Mouse (Mus musculus) mouse trophoblast stem cell (cell line): ENCODE measurements around the gene Eva1c.

ENCODE experiments used
- in situ Hi-C, 2 experiments: fragments of 300-500 bp; cut with MseI, MboI; formaldehyde crosslinking; loops; 2 replicates in 1 of 2; 3 replicates in 1 of 2; pipeline ENCODE4 v1.15.1; 2025

Gene Eva1c

GRCm38 (mm10) chr16:90823986-90824385, 2.5 kb upstream of the Eva1c start:
- in situ Hi-C loops: loop anchor here in 1 of 2 experiments (10.0 kb wide), 1 partner anchor 101 kb away; no protein-coding TSS in a partner anchor

GRCm38 (mm10) chr16:90826041-90826440, 478 bp upstream of the Eva1c start:
- in situ Hi-C loops: loop anchor here in 1 of 2 experiments (10.0 kb wide), 1 partner anchor 99 kb away; no protein-coding TSS in a partner anchor

GRCm38 (mm10) chr16:90827498-90827897, 979 bp downstream of the Eva1c start:
- in situ Hi-C loops: loop anchor here in 1 of 2 experiments (10.0 kb wide), 1 partner anchor 97 kb away; no protein-coding TSS in a partner anchor

GRCm38 (mm10) chr16:90829136-90829535, 2.6 kb downstream of the Eva1c start:
- in situ Hi-C loops: loop anchor here in 1 of 2 experiments (10.0 kb wide), 1 partner anchor 96 kb away; no protein-coding TSS in a partner anchor

- in situ Hi-C loops: loop anchor here (5.0 to 10.0 kb wide), 2 partner anchors 92 to 95 kb away; no protein-coding TSS in a partner anchor
Observed at GRCm38 (mm10) chr16:90829894-90830685, 3.6 kb downstream of the Eva1c start.

- in situ Hi-C loops: loop anchor here in 1 of 2 experiments (5.0 kb wide), 1 partner anchor 91 kb away; no protein-coding TSS in a partner anchor
Observed at GRCm38 (mm10) chr16:90830686-90831439, 4.3 kb downstream of the Eva1c start.

- in situ Hi-C loops: loop anchor here in 1 of 2 experiments (5.0 kb wide), 1 partner anchor 91 kb away; no protein-coding TSS in a partner anchor
Observed at GRCm38 (mm10) chr16:90831676-90832075, 5.2 kb downstream of the Eva1c start.

- in situ Hi-C loops: loop anchor here in 1 of 2 experiments (5.0 kb wide), 1 partner anchor 90 kb away; no protein-coding TSS in a partner anchor
Observed at GRCm38 (mm10) chr16:90832495-90832894, 6.0 kb downstream of the Eva1c start.

- in situ Hi-C loops: loop anchor here in 1 of 2 experiments (5.0 kb wide), 1 partner anchor 89 kb away; no protein-coding TSS in a partner anchor
Observed at GRCm38 (mm10) chr16:90833041-90833791, 6.7 kb downstream of the Eva1c start.

GRCm38 (mm10) chr16:90837431-90837830, 10.9 kb downstream of the Eva1c start:
- in situ Hi-C loops: no loop called here

- in situ Hi-C loops: no loop called here
Observed at GRCm38 (mm10) chr16:90842164-90842563, 15.6 kb downstream of the Eva1c start.

GRCm38 (mm10) chr16:90845038-90845437, 18.5 kb downstream of the Eva1c start:
- in situ Hi-C loops: no loop called here

- in situ Hi-C loops: no loop called here
Observed at GRCm38 (mm10) chr16:90845591-90845990, 19.1 kb downstream of the Eva1c start.

- in situ Hi-C loops: no loop called here
Observed at GRCm38 (mm10) chr16:90848697-90849096, 22.2 kb downstream of the Eva1c start.

GRCm38 (mm10) chr16:90849262-90849661, 22.7 kb downstream of the Eva1c start:
- in situ Hi-C loops: no loop called here

- in situ Hi-C loops: no loop called here
Observed at GRCm38 (mm10) chr16:90850881-90851280, 24.4 kb downstream of the Eva1c start.

- in situ Hi-C loops: no loop called here
Observed at GRCm38 (mm10) chr16:90851621-90852334, 25.3 kb downstream of the Eva1c start.

GRCm38 (mm10) chr16:90856552-90857200, 30.2 kb downstream of the Eva1c start:
- in situ Hi-C loops: no loop called here

- in situ Hi-C loops: no loop called here
Observed at GRCm38 (mm10) chr16:90858206-90858605, 31.7 kb downstream of the Eva1c start.

- in situ Hi-C loops: no loop called here
Observed at GRCm38 (mm10) chr16:90863036-90863435, 36.5 kb downstream of the Eva1c start.
